Mouse (Mus musculus) liver, adult 2 months (tissue): ENCODE measurements around the gene Polr1a. TPM values are rescaled to one million over a fixed set of nuclear protein-coding genes. Genes with fewer than 3 reads are reported as not detected.

Experiments used
- DNase-seq: peaks from one replicate; pipeline ENCODE4 v3.0.0-alpha.2; 2011; ENCODE audit warnings: low read depth, low spot score; ENCODE audit errors: extremely low read depth
- H3K27ac ChIP-seq: fragments of 200-500 bp; replicated peaks from 2 replicates; pipeline ENCODE4 v1.5.1; 2012; ENCODE audit warnings: low read depth, mild to moderate bottlenecking, control low read depth, inconsistent platforms, low read length; ENCODE audit not compliant: insufficient read depth
- H3K27me3 ChIP-seq: fragments of 200-500 bp; 2 replicates; pipeline ENCODE4 v1.6.1; 2012; ENCODE audit warnings: mild to moderate bottlenecking, moderate library complexity, low read length, inconsistent platforms; ENCODE audit not compliant: control insufficient read depth, insufficient read depth
- H3K36me3 ChIP-seq: fragments of 200-500 bp; 2 replicates; pipeline ENCODE4 v1.6.1; 2012; ENCODE audit warnings: low read length, inconsistent platforms; ENCODE audit not compliant: control insufficient read depth, insufficient read depth
- H3K4me1 ChIP-seq: fragments of 200-500 bp; 2 replicates; pipeline ENCODE4 v1.6.1; 2011; ENCODE audit warnings: low read length; ENCODE audit not compliant: control insufficient read depth, insufficient read depth
- H3K4me3 ChIP-seq: fragments of 200-500 bp; 2 replicates; pipeline ENCODE4 v1.5.1; 2011; ENCODE audit warnings: low read depth, mild to moderate bottlenecking, control low read depth, low read length, moderate library complexity; ENCODE audit not compliant: insufficient read depth
- H3K79me2 ChIP-seq: fragments of 200-500 bp; 2 replicates; pipeline ENCODE4 v1.6.1; 2012; ENCODE audit warnings: inconsistent platforms, mild to moderate bottlenecking, low read length, moderate library complexity; ENCODE audit not compliant: control insufficient read depth, insufficient read depth
- H3K9ac ChIP-seq: fragments of 200-500 bp; 2 replicates; pipeline ENCODE4 v1.6.1; 2012; ENCODE audit warnings: low read depth, mild to moderate bottlenecking, control low read depth, inconsistent platforms, low read length
- CTCF ChIP-seq: fragments of 200-500 bp; IDR thresholded peaks from 2 replicates; pipeline ENCODE4 v1.5.1; 2011; ENCODE audit warnings: low read depth, low read length, control low read depth
- POLR2A ChIP-seq: fragments of 200-500 bp; IDR thresholded peaks from 2 replicates; pipeline ENCODE4 v1.6.1; 2011; ENCODE audit warnings: low read length, control low read depth; ENCODE audit not compliant: insufficient read depth; ENCODE audit errors: extremely low read depth
- WGBS: fragments of 180-500 bp; shearing (Covaris S2); methylation state at CpG from one replicate; pipeline ENCODE4 v1.1.7; 2018; 5-methylcytosine and 5-hydroxymethylcytosine counted together
- polyA plus RNA-seq: library from polyadenylated mRNA; depleted of rRNA; stranded (reverse); fragments of >200 nt; gene quantifications from 2 replicates; pipeline ENCODE4 v1.2.3, GENCODE M21; 2012
- total RNA-seq: library from RNA; depleted of rRNA; stranded (reverse); fragments of >200 nt; gene quantifications from 2 replicates; pipeline ENCODE4 v1.2.3, GENCODE M21; 2014

Gene Polr1a
- total and polyA plus RNA-seq, 2 experiments = 8.6 to 9.3 TPM

DNA sequence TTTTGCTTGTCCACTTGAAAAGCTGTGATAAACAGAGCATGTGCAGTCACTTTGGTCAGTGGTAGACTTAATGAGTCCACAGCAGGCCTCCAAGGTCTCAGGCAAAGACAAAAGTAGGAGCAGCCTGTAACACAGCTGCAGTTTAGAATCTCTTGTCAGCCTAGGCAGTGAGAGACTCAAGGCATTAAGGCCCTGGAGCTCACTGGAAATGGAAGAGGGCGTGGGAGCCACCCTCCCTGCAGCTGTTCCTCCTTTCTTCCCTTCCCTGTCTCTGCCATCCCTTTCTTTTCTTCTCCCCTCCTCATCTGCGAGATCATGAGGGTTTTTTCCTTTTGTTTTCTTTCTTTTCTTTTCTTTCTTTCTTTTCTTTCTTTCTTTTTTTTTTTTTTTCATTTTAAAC lies 61.3 kb downstream of the Polr1a start:
- Histone ChIP-seq H3K27ac (no peak overlapping the region), H3K27me3 (no peaks in the 10 kb centered on the region), H3K79me2 (no peaks in the 10 kb centered on the region), H3K4me1 (no peaks in the 10 kb centered on the region; the same call in 1 of the 2 replicates), H3K36me3 (peaks cover 24% of the 10 kb centered on the region), H3K9ac (no peak overlapping the region), H3K4me3 (no peak overlapping the region)
- TF ChIP-seq CTCF = no peak
- TF ChIP-seq POLR2A = no peak
- 100% methylated on average over 2 of the region's 2 CpGs for WGBS
- no peak for DNase-seq

DNA sequence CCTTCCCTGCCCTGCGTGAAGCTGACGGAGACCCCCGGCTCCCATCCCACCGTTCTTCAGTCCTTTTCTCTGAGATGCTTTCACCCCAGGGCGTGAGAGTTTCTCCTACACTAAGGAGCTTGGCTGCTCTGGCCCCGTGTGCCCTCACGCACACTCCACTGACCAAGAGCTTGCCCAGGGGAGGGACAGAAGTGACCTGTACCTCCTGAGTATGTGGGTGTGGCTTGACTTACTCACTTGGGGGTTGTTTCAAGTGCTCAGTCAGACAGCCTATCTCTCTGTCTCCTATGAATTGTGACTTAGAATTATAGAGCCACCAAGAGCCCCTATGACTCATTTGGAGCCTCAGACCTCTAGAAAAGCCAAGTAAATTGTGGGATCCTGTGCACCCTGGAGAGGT lies 67.7 kb downstream of the Polr1a start:
- no peak for DNase-seq
- Histone ChIP-seq H3K27me3 (no peaks in the 10 kb centered on the region), H3K4me1 (0 out of 2 replicates have a peak, but pooled peaks cover 2% of the 10 kb centered on the region), H3K36me3 (peaks cover 32% of the 10 kb centered on the region), H3K79me2 (no peaks in the 10 kb centered on the region), H3K9ac (no peak overlapping the region), H3K4me3 (no peak overlapping the region), H3K27ac (no peak overlapping the region)
- 93% methylated on average over 7 of the region's 7 CpGs for WGBS
- no peak for TF ChIP-seq CTCF
- no peak for TF ChIP-seq POLR2A

DNA sequence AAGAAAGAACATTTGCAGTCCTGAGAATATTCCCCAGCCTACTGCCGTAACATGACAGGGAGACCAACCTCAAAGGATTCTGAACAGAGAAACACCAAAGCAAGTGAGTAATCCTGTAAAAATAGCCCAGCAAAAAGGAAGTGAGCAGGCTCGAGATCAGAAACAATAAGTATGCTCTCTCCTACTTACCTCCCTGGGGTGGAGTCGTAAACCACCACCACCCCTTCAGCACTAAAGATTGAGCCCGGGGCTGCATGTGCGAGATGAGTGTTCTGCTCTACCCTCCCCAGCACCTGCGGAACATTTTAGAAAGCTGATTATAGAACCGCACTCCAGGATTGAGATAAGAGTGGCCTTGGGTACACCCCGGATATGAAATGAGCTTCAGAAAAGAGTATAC lies 71.3 kb downstream of the Polr1a start:
- WGBS = 80% methylated on average over 8 of the region's 8 CpGs
- no peak for TF ChIP-seq POLR2A
- no peak for TF ChIP-seq CTCF
- no peak for DNase-seq
- no peak overlapping the region for H3K9ac ChIP-seq
- no peaks in the 10 kb centered on the region for H3K27me3 ChIP-seq
- H3K4me3 ChIP-seq = no peak overlapping the region
- no peak overlapping the region for H3K27ac ChIP-seq
- no peaks in the 10 kb centered on the region for H3K79me2 ChIP-seq
- peaks cover 17% of the 10 kb centered on the region for H3K36me3 ChIP-seq
- 0 out of 2 replicates have a peak, but pooled peaks cover 2% of the 10 kb centered on the region for H3K4me1 ChIP-seq

DNA sequence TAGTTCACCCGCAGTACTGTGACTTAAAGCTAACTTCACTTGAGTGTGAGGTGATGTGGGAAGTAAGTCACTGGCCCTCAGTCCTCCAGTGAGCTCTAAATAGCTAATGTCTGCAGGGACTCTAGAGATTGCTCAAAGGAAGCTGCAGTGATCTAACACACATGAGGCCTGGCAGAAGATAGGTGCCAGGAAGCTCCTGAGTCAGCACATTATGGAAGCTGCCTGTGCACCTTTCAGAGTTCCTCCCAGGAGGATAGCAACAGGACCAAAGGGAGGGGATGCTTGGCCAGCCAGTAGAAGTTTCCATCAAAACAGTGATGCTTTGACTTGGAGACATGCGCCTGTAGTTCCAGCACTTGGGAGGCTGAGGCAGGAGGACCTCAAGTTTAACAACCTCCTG lies 71.7 kb downstream of the Polr1a start:
- Histone ChIP-seq H3K36me3 (peaks cover 13% of the 10 kb centered on the region), H3K4me1 (0 out of 2 replicates have a peak, but pooled peaks cover 2% of the 10 kb centered on the region), H3K4me3 (no peak overlapping the region), H3K9ac (no peak overlapping the region), H3K27ac (no peak overlapping the region), H3K79me2 (no peaks in the 10 kb centered on the region), H3K27me3 (no peaks in the 10 kb centered on the region)
- no peak for TF ChIP-seq CTCF
- no peak for TF ChIP-seq POLR2A
- 91% methylated on average over 2 of the region's 2 CpGs for WGBS
- DNase-seq = no peak

GRCm38 (mm10) chr6:71981450-71981849 lies 72.6 kb downstream of the Polr1a start:
- H3K4me3 ChIP-seq = no peak overlapping the region
- H3K9ac ChIP-seq = no peak overlapping the region
- H3K36me3 ChIP-seq = peaks cover 9% of the 10 kb centered on the region
- peak; percentile 12 for DNase-seq
- 68% methylated on average over 4 of the region's 4 CpGs for WGBS
- H3K4me1 ChIP-seq = 0 out of 2 replicates have a peak, but pooled peaks cover 2% of the 10 kb centered on the region
- no peak for TF ChIP-seq CTCF
- no peak for TF ChIP-seq POLR2A
- no peaks in the 10 kb centered on the region for H3K79me2 ChIP-seq
- H3K27me3 ChIP-seq = no peaks in the 10 kb centered on the region
- H3K27ac ChIP-seq = no peak overlapping the region

- WGBS = 95% methylated on average over 4 of the region's 4 CpGs
Observed at GRCm38 (mm10) chr6:71985984-71986383, 77.1 kb downstream of the Polr1a start.

More at GRCm38 (mm10) chr6:71985984-71986383, 77.1 kb downstream of the Polr1a start:
- Histone ChIP-seq H3K36me3 (no peaks in the 10 kb centered on the region), H3K27me3 (no peaks in the 10 kb centered on the region), H3K27ac (no peak overlapping the region), H3K9ac (no peak overlapping the region), H3K4me3 (no peak overlapping the region), H3K4me1 (peaks cover 20% of the 10 kb centered on the region), H3K79me2 (no peaks in the 10 kb centered on the region)
- DNase-seq = no peak
- TF ChIP-seq POLR2A (no peak), CTCF (no peak)
